Mouse (Mus musculus) testis, postnatal 14 days (tissue): ENCODE results near the gene Mrps18c.

Experiments used
- DNase-seq: peaks from one replicate; pipeline ENCODE4 v3.0.0; 2021; ENCODE audit warnings: low spot score

Mrps18c gene

GRCm38 (mm10) chr5:100798165-100798860, at the start of gene Mrps18c, which contains the start of gene Helq:
Gene Mrps18c, plus strand, starts transcription at chr5:100798627.
Gene Helq, minus strand, starts transcription at chr5:100798598.
- peak; percentile 93 for DNase-seq

GRCm38 (mm10) chr5:100750617-100751255, 47.7 kb upstream of the Mrps18c start:
- no peak for DNase-seq

GRCm38 (mm10) chr5:100751655-100752054, 46.8 kb upstream of the Mrps18c start:
- DNase-seq = no peak

DNA sequence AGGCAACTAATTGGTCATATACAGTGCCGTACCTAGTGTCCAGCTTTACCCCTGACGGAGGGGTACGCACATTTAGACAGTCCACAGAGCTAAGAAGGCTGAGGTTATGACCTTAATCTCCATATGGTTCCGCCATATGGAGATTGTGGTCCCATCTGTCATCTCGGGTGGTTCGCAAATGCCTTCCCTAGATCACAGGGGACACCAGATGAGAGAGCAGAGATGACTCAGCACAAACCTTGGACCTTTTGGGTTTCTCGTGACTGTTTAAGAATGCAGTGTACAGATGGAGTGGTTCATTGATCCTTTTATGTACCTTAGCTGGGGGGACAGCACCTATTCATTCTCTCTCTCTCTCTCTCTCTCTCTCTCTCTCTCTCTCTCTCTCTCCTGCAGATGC, 45.0 kb upstream of the Mrps18c start:
- no peak for DNase-seq

- no peak for DNase-seq
Observed at GRCm38 (mm10) chr5:100758121-100758520, 40.3 kb upstream of the Mrps18c start.

- DNase-seq = no peak
Observed at GRCm38 (mm10) chr5:100760049-100760663, 38.3 kb upstream of the Mrps18c start.

- no peak for DNase-seq
Observed at GRCm38 (mm10) chr5:100761736-100762135, 36.7 kb upstream of the Mrps18c start.

DNA sequence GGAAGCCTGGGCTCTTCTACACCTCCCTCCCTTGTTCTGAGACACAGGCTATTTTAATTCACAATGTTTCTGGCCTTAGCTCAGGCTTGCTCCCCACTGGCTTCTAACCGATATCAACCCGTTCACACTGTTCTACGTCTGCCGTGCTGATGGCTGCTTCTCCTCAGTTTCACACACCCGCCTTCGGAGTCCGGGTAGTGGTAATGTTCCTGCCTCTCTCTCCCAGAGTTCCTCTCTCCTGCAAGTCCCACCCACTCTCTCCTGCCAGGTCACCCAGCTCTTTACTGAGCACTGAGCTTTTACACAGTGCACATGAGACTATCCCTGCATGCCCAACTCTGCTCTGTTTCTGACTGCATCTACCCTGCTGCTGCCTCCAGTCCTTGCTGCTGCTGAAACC, 32.4 kb upstream of the Mrps18c start:
- no peak for DNase-seq

- DNase-seq = no peak
Observed at GRCm38 (mm10) chr5:100771575-100771974, 26.9 kb upstream of the Mrps18c start.

DNA sequence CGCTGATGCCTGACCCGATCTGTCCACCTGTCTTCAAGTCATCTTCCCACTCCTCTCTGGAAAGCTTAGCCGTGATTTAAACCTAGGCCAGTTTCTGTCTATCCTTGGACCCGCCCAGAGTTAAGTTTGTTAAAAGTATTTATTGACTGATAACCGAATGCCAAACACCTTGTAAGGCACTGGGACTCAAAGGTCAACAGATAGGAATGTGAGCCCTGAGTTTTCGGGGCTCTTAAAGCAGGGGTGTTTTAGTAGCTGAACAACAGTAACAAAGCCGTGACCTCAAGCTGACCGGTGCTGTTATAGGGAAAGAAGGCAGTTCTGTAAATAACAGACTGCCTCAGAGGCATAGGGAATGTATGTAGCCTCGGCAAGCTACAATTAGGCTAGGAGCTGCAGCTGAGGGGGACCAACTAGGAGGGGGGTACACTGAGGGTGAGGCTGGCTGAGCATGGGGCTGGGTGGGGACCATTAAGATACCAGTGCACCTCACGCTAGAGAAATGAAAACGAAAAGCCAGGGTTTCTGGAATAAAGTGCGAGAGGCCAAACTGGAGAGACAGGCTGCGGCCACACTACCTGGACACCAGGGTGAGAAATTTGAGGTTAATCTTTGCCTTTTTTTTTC, 22.5 kb upstream of the Mrps18c start:
- DNase-seq = no peak

DNA sequence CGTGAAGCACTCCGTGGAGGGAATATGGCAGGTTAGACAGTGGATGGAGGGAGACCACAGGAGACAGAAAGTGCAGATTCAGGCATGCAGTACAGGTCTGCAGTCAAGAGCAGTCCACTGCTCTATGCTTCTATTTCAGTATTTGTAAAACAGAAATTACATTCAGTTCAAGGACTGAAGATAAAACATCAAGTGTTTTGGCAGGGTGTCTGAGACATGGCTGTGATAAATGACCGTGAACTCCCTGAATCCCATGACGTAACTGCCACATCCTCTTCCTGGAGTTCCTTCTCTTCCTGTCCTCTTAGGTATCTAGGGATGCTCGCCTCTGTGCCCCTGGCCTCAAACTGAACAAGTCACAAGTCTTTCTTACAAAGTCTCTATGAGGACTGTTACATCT, 21.5 kb upstream of the Mrps18c start:
- no peak for DNase-seq

GRCm38 (mm10) chr5:100779002-100779401, 19.4 kb upstream of the Mrps18c start:
- no peak for DNase-seq

- DNase-seq = no peak
Observed at GRCm38 (mm10) chr5:100787527-100787926, 10.9 kb upstream of the Mrps18c start.

DNA sequence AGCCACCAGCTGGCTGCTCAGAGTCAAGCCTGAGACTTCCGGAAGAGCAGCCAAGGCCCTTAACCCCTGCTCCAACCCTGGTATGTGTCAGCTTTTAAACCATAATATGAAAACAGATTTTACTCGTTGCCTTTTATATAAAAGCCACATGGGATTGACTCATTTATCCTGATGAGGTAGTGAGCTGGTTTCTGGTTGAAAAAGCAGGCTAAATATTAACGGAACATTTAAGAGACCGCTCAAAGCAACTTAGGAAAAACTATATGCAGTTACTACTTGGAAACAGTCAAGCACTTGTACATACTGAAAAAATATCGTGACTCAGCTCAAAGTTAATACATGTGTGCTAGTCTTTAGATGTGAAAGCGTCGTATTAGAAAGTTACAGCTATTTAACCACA, 6.2 kb upstream of the Mrps18c start:
- no peak for DNase-seq

DNA sequence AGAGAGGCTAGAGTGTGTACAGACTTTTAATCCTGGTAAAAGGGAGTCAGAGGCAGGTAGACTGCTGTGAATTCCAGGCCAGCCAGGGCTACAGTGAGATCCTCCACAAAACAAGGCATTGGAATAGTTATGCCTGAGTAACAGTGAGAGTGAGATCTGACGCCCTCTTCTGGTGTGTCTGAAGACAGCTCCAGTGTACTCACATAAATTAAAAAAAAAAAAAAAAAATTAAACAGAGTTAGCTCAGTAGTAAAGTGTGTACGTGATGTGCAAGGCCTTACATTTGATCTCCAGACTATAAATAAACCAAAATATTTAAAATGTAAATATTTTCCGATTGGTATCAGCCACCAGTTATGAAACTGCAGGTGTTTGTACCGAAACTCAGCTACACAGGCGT, 4.3 kb upstream of the Mrps18c start:
- no peak for DNase-seq

- DNase-seq = no peak
Observed at GRCm38 (mm10) chr5:100818341-100818740, 19.9 kb downstream of the Mrps18c start.

DNA sequence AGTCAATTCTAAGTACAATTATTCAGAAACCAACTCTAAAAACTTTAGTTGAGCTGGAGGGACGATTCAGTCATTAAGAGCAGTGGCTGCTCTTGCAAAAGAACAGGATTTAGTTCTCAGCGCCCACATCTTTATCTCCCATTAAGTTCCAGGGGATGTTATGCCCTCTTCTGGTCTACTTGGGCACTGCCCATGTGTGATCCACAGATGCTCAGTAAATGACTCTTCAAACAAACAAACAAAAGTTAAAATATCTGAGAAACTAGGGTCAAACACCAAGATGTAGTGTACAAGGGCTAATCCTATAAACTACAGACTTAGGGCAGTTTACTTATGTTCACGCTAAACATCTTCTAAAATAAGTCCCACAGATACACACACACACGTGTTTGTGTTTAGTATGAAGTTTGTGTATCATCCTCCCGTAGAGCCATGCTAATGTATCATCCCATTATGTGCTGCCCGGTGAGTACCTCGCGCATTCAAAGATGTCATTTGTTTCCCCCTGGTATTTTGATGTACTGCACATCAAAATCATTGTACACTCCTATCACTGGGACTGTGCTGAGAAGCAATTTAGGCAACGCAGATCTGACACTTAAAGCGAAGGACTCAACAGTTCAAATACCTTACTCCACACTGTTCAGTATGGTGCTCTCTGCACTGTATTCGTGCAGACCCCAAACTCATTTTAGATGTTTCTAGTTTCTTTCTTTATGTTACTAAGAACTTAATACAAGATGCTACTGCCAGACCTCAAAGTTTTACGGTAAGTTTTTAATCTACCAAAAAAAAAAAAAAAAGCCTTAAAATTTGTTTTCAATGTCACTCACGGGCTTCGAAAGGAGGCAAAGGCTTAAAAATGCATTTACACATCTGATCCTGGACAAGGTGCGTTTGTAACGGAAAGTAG, 21.4 kb downstream of the Mrps18c start:
- no peak for DNase-seq

- peak; percentile 86 for DNase-seq
Observed at GRCm38 (mm10) chr5:100820483-100821184, 22.2 kb downstream of the Mrps18c start, which contains the start of gene Abraxas1. Gene Abraxas1, minus strand, starts transcription at chr5:100820965.

- no peak for DNase-seq
Observed at GRCm38 (mm10) chr5:100821375-100821774, 22.9 kb downstream of the Mrps18c start.

- DNase-seq = no peak
Observed at GRCm38 (mm10) chr5:100822826-100823225, 24.4 kb downstream of the Mrps18c start.

DNA sequence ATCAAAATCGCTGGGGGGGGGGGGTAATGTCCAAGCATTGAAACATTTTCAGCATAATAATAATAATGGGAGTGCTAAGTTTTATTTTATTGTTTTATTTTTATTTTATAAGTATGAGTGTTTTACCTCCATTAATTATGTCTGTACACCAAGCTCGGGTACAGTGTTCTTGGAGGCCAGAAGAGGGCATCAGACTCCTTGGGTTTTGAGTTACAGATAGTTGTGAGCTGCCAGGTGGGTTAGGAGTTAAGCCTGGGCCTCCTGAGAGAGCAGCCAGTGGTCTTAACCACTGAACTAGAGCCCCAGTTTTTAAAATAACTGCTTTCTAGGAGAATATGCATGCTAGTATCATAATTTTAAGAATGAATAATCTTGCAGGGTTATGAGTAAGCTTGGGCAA, 27.5 kb downstream of the Mrps18c start:
- DNase-seq = no peak
